Mouse (Mus musculus): ENCODE data around the gene Nup214. TPM values are rescaled to one million over a fixed set of nuclear protein-coding genes. Genes with fewer than 3 reads are reported as not detected.

Gene Nup214
- polyA plus RNA-seq, 1 experiment = 13.0 TPM

DNA sequence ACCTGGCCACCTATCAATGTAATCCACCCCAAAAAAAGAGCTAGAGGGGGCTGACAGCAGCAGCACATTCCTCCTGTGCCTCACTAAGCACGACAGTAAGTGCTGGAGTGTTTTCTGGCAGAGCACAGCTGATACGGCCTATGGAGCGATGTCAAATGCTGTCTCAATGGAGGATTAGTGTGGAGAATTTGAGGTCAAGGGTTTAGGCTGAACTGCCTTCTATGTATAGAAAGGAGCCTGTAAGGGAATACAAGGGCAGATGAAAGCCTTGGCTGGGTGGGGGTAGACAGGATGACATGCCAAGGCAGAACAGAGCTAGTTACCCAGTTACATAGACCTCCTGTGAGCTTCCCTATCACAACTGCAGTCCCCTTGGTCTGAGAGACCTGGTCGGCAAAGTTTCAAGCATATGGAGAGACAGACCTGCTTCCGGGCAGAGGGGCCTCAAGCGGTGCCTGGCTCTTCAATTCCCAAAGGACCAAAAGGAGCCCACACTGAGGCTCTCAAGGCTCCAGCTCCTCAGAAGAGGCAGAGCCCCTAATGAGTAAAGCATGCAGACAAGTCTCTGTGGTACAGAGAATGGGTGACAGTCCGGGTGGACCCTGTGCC is 81.2 kb downstream of the Nup214 start:
- TF ChIP-seq GATA1 (IDR thresholded peaks at IDR 0.05; ENCODE audit: low read length) = no peak

- no peak for TF ChIP-seq GATA1 (IDR thresholded peaks at IDR 0.05; ENCODE audit: low read length)
Observed at GRCm38 (mm10) chr2:32056524-32056923, 82.3 kb downstream of the Nup214 start.

DNA sequence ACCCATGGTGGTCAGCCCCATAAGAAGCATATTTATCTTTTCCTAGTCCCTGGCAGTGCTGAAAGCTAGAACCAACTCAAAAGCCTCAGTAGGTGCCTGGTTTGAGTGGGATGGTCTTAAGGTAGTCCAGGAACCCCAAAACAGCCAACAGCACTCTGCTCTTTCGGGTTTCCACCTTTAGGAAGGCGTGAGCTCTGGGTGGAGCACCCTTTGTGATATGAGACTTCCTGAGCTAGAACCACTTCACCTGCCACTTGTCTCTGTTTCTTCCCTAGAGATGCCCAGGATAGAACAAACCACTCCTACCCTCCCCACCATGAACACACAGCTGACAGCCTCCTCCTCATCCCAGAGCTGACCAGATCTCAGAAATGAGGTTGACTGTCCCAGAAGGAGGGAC is 83.1 kb downstream of the Nup214 start:
- TF ChIP-seq GATA1 (IDR thresholded peaks at IDR 0.05; ENCODE audit: low read length) = no peak

GRCm38 (mm10) chr2:32057794-32058193 is 83.6 kb downstream of the Nup214 start:
- TF ChIP-seq GATA1 (IDR thresholded peaks at IDR 0.05; ENCODE audit: low read length) = no peak

DNA sequence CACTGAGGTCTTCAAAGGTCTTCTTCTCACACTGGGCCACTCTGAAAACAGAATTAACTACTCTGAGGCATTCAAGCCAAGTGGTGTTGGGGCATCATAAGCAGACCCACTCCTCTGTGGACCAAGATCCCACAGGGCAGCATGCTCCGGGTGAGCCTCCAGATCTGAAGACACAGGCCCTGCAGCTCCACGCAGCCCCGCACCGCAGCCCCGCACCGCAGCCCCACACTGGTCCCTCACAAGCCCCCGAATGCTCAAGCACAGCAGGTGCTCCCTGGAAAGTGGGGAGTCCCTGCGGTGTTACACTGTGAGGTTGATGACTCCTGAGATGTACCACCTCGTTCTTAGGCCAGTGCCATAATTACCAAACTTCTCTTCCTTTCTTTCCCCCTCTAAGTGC is 84.0 kb downstream of the Nup214 start:
- no peak for TF ChIP-seq GATA1 (IDR thresholded peaks at IDR 0.05; ENCODE audit: low read length)

DNA sequence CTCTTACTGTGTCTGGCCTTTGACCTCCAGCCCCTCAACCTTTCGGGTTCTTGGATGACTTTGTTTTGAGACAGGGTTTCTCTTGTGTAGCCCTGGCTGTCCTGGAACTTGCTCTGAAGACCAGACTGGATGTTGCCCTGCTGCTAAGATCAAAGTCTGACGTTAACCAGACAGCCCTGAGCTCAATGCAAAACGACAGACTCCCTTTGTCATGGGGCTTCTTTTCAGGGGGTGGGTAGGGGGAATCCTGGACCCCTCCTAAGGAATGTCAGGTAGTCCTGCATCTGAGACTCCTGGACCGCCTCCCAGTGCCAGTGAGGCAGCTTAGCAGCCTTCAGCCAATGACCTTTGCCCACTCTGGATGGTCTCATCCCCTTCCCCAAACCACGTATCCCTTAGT is 84.5 kb downstream of the Nup214 start:
- TF ChIP-seq GATA1 (IDR thresholded peaks at IDR 0.05; ENCODE audit: low read length) = no peak

GRCm38 (mm10) chr2:32059613-32060012 is 85.4 kb downstream of the Nup214 start:
- no peak for TF ChIP-seq GATA1 (IDR thresholded peaks at IDR 0.05; ENCODE audit: low read length)

DNA sequence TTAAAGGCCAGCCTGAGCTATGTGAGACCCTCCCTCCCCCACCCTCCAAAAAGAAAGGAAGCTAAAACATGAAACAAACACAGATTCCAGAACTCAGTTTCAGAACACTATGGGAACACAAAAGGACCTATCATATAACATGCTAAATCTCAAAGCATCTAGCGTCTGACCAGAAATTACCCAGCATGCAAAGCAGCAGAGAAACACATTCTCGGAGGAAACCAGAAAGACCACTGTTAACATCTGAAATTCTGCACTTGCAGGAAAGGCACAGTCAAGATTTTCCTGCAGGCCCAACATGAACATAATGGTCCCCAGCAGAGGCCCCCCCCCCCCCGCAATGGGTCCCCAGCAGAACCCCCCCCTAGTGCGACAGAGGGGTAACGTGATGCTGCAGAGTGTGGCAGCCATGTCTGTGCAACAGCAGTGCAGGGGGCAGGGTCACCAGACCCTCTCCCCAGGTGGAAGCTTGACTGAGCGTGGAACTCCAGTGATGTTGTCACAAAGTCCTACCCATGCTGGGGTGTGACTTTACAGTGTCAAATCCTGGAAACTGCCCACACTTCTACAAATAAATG is 86.1 kb downstream of the Nup214 start:
- TF ChIP-seq GATA1 (IDR thresholded peaks at IDR 0.05; ENCODE audit: low read length) = no peak

- TF ChIP-seq GATA1 (IDR thresholded peaks at IDR 0.05; ENCODE audit: low read length) = no peak
Observed at GRCm38 (mm10) chr2:32061189-32061588, 87.0 kb downstream of the Nup214 start.

GRCm38 (mm10) chr2:32061722-32062505 is 87.7 kb downstream of the Nup214 start:
- TF ChIP-seq GATA1 (IDR thresholded peaks at IDR 0.05; ENCODE audit: low read length) = no peak

DNA sequence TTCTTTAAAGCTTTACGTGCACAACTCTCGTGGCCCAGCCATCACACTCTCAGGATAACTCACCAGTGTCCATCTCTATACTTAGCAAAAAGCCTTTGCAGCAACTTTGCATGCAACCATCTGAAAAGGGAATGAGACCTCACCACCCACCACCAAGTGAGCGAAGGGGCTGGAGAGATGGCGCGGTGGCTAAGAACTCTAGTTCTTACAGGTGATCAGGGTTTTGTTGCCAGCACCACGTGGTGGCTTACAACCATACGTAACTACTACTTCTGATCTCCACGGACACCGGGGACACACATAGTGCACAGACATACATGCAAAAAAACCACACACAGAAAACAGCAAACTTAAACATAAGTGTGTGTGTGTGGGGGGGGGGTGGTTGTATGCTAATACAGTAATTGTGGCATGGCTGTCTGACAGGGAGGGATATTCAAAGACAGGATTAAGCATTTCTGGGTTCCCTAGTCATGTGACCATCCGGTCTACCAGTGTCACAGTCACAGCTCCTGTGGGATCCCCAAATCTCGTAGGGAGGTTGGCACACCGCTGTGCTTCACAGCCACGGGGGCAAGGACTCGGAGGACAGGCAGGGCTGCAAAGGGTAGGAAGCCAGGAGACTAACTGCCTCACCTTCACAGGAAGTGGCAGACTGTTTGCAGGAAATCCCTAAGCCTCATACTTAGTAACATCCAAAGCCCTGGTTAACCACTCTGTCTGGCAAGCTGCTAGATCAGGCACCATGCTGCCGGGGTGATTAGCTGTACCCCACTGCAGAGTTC is 88.6 kb downstream of the Nup214 start:
- TF ChIP-seq GATA1 (IDR thresholded peaks at IDR 0.05; ENCODE audit: low read length) = no peak

GRCm38 (mm10) chr2:32063451-32064151 is 89.4 kb downstream of the Nup214 start:
- no peak for TF ChIP-seq GATA1 (IDR thresholded peaks at IDR 0.05; ENCODE audit: low read length)

- TF ChIP-seq GATA1 (IDR thresholded peaks at IDR 0.05; ENCODE audit: low read length) = no peak
Observed at GRCm38 (mm10) chr2:32064913-32065312, 90.7 kb downstream of the Nup214 start.

GRCm38 (mm10) chr2:32065371-32065791 is 91.1 kb downstream of the Nup214 start:
- no peak for TF ChIP-seq GATA1 (IDR thresholded peaks at IDR 0.05; ENCODE audit: low read length)

- TF ChIP-seq GATA1 (IDR thresholded peaks at IDR 0.05; ENCODE audit: low read length) = no peak
Observed at GRCm38 (mm10) chr2:32066005-32066404, 91.8 kb downstream of the Nup214 start.
